Mouse (Mus musculus) liver, embryonic 15.5 days (tissue): Measurements from ENCODE around the gene P3h4. TPM values are rescaled to one million over a fixed set of nuclear protein-coding genes. Genes with fewer than 3 reads are reported as not detected.

Experiments used
- ATAC-seq: fragments of 200-750 bp; cut with Nextera tagmentation; 2 replicates; pipeline ENCODE4 v1.8.0; 2017; ENCODE audit warnings: moderate number of reproducible peaks, mild to moderate bottlenecking, moderate library complexity; ENCODE audit not compliant: insufficient read depth
- H3K27ac ChIP-seq: fragments of 300-500 bp; sonication (generic); replicated peaks from 2 replicates; pipeline ENCODE4 v1.5.1; 2015; ENCODE audit warnings: mild to moderate bottlenecking, inconsistent platforms
- H3K27me3 ChIP-seq: fragments of 300-500 bp; sonication (generic); 2 replicates; pipeline ENCODE4 v1.6.1; 2015; ENCODE audit warnings: mild to moderate bottlenecking, inconsistent platforms
- H3K36me3 ChIP-seq: fragments of 300-500 bp; sonication (generic); replicated peaks from 2 replicates; pipeline ENCODE4 v1.6.1; 2015; ENCODE audit warnings: moderate library complexity, mild to moderate bottlenecking, inconsistent platforms
- H3K4me1 ChIP-seq: fragments of 300-500 bp; sonication (generic); replicated peaks from 2 replicates; pipeline ENCODE4 v1.6.1; 2015; ENCODE audit warnings: inconsistent platforms
- H3K4me2 ChIP-seq: fragments of 300-500 bp; sonication (generic); 2 replicates; pipeline ENCODE4 v1.6.1; 2015; ENCODE audit warnings: moderate library complexity, mild to moderate bottlenecking, inconsistent platforms
- H3K4me3 ChIP-seq: fragments of 300-500 bp; sonication (generic); replicated peaks from 2 replicates; pipeline ENCODE4 v1.5.1; 2015; ENCODE audit warnings: mild to moderate bottlenecking, inconsistent platforms
- H3K9ac ChIP-seq: fragments of 300-500 bp; sonication (generic); 2 replicates; pipeline ENCODE4 v1.6.1; 2015; ENCODE audit warnings: moderate library complexity, mild to moderate bottlenecking, inconsistent platforms
- H3K9me3 ChIP-seq: fragments of 300-500 bp; sonication (generic); replicated peaks from 2 replicates; pipeline ENCODE4 v1.6.1; 2016; ENCODE audit warnings: inconsistent platforms
- WGBS: fragments of 180-500 bp; shearing (Covaris S2); methylation state at CpG from one replicate; pipeline ENCODE4 v1.1.7; 2015; ENCODE audit warnings: mixed read lengths; ENCODE audit not compliant: insufficient replicate concordance; 5-methylcytosine and 5-hydroxymethylcytosine counted together
- polyA plus RNA-seq: library from polyadenylated mRNA; unstranded; fragments of >200 nt; fragmentation: Nextera tagmentation; extraction: Ambion mirVana; gene quantifications from 2 replicates; pipeline ENCODE4 v1.2.1, GENCODE M21; 2015

Gene P3h4
- 3.6 and 4.0 TPM in 2 replicates for polyA plus RNA-seq

- H3K4me1 ChIP-seq, result peaks cover 13% of the 10 kb centered on the region
- peak within 1 kb of the TSS; percentile 67 for H3K4me2 ChIP-seq
- H3K4me3 ChIP-seq, result peak within 1 kb of the TSS; percentile 57
- WGBS, result 2% methylated on average over 93 of the region's 93 CpGs
- peak within 1 kb of the TSS; percentile 21; the same call in 1 of the 2 replicates for H3K9ac ChIP-seq
- H3K27ac ChIP-seq, result peak within 1 kb of the TSS; percentile 24; the same call in 1 of the 2 replicates
- no peaks in the 10 kb centered on the region for H3K36me3 ChIP-seq
- peak; percentile 77 for ATAC-seq
- H3K9me3 ChIP-seq, result no peaks in the 10 kb centered on the region
- peaks cover 62% of the 10 kb centered on the region for H3K27me3 ChIP-seq
Observed at GRCm38 (mm10) chr11:100414021-100414913, at the start of gene P3h4. P3h4 (minus strand) TSS chr11:100414836.

- Histone ChIP-seq H3K9ac (no peak overlapping the region), H3K4me3 (no peak overlapping the region), H3K27ac (no peak overlapping the region), H3K4me1 (peaks cover 12% of the 10 kb centered on the region), H3K9me3 (no peaks in the 10 kb centered on the region), H3K27me3 (no peaks in the 10 kb centered on the region), H3K4me2 (no peak overlapping the region), H3K36me3 (peaks cover 28% of the 10 kb centered on the region)
- no peak for ATAC-seq
- 88% methylated on average over 10 of the region's 10 CpGs for WGBS
Observed at GRCm38 (mm10) chr11:100462699-100463098, 48.1 kb upstream of the P3h4 start.

GRCm38 (mm10) chr11:100457711-100458110 lies 43.1 kb upstream of the P3h4 start:
- no peak overlapping the region for H3K9ac ChIP-seq
- H3K27ac ChIP-seq, result no peak overlapping the region
- H3K4me2 ChIP-seq, result no peak overlapping the region
- no peaks in the 10 kb centered on the region for H3K4me1 ChIP-seq
- no peak for ATAC-seq
- peaks cover 20% of the 10 kb centered on the region for H3K36me3 ChIP-seq
- 74% methylated on average over 5 of the region's 5 CpGs for WGBS
- no peak overlapping the region for H3K4me3 ChIP-seq
- H3K27me3 ChIP-seq, result no peaks in the 10 kb centered on the region
- H3K9me3 ChIP-seq, result no peaks in the 10 kb centered on the region

GRCm38 (mm10) chr11:100457247-100457646 lies 42.6 kb upstream of the P3h4 start:
- H3K9ac ChIP-seq, result no peak overlapping the region
- H3K36me3 ChIP-seq, result peaks cover 18% of the 10 kb centered on the region
- H3K27ac ChIP-seq, result no peak overlapping the region
- H3K4me3 ChIP-seq, result no peak overlapping the region
- ATAC-seq, result no peak
- no peaks in the 10 kb centered on the region for H3K27me3 ChIP-seq
- 65% methylated on average over 4 of the region's 4 CpGs for WGBS
- no peaks in the 10 kb centered on the region for H3K9me3 ChIP-seq
- no peaks in the 10 kb centered on the region for H3K4me1 ChIP-seq
- H3K4me2 ChIP-seq, result no peak overlapping the region

GRCm38 (mm10) chr11:100442625-100443024 lies 28.0 kb upstream of the P3h4 start:
- Histone ChIP-seq H3K4me2 (no peak overlapping the region), H3K9ac (no peak overlapping the region), H3K4me3 (no peak overlapping the region), H3K27me3 (no peaks in the 10 kb centered on the region; the same call in 1 of the 2 replicates), H3K27ac (no peak overlapping the region), H3K4me1 (peaks cover 20% of the 10 kb centered on the region), H3K36me3 (no peaks in the 10 kb centered on the region), H3K9me3 (no peaks in the 10 kb centered on the region)
- WGBS, result 74% methylated on average over 6 of the region's 6 CpGs
- no peak for ATAC-seq

- peak within 1 kb of the TSS; percentile 92 for H3K4me2 ChIP-seq
- H3K36me3 ChIP-seq, result no peaks in the 10 kb centered on the region
- H3K27me3 ChIP-seq, result no peaks in the 10 kb centered on the region; the same call in 1 of the 2 replicates
- WGBS, result 73% methylated on average over 8 of the region's 8 CpGs
- no peaks in the 10 kb centered on the region for H3K9me3 ChIP-seq
- ATAC-seq, result no peak
- H3K27ac ChIP-seq, result no peak within 1 kb of the TSS
- H3K4me3 ChIP-seq, result peak within 1 kb of the TSS; percentile 68
- peak within 1 kb of the TSS; percentile 69 for H3K9ac ChIP-seq
- H3K4me1 ChIP-seq, result peaks cover 20% of the 10 kb centered on the region
Observed at GRCm38 (mm10) chr11:100441797-100442196, 27.2 kb upstream of the P3h4 start, which contains the start of the genes Nt5c3b and Klhl10. Nt5c3b (minus strand) TSS chr11:100441808. Klhl10 (plus strand) TSS chr11:100441917.

GRCm38 (mm10) chr11:100440691-100441522 lies 26.3 kb upstream of the P3h4 start:
- Histone ChIP-seq H3K27me3 (no peaks in the 10 kb centered on the region; the same call in 1 of the 2 replicates), H3K9ac (peak overlapping the region; percentile 69), H3K9me3 (no peaks in the 10 kb centered on the region), H3K27ac (no peak overlapping the region), H3K4me1 (peaks cover 20% of the 10 kb centered on the region), H3K36me3 (no peaks in the 10 kb centered on the region), H3K4me2 (peak overlapping the region; percentile 92), H3K4me3 (peak overlapping the region; percentile 68)
- peak; percentile 87 for ATAC-seq
- WGBS, result 1% methylated on average over 52 of the region's 52 CpGs

GRCm38 (mm10) chr11:100437901-100438300 lies 23.3 kb upstream of the P3h4 start:
- WGBS, result 90% methylated on average over 1 of the region's 1 CpGs
- H3K9me3 ChIP-seq, result no peaks in the 10 kb centered on the region
- no peak overlapping the region for H3K4me2 ChIP-seq

GRCm38 (mm10) chr11:100435678-100436246 lies 21.1 kb upstream of the P3h4 start:
- WGBS, result 69% methylated on average over 9 of the region's 9 CpGs

More at GRCm38 (mm10) chr11:100437901-100438300, 23.3 kb upstream of the P3h4 start:
- no peaks in the 10 kb centered on the region; the same call in 1 of the 2 replicates for H3K27me3 ChIP-seq
- no peak overlapping the region for H3K4me3 ChIP-seq
- no peak overlapping the region for H3K9ac ChIP-seq
- no peak for ATAC-seq
- H3K36me3 ChIP-seq, result 0 out of 2 replicates have a peak, but pooled peaks cover 2% of the 10 kb centered on the region
- H3K4me1 ChIP-seq, result peaks cover 20% of the 10 kb centered on the region
- H3K27ac ChIP-seq, result no peak overlapping the region

GRCm38 (mm10) chr11:100432002-100432401 lies 17.4 kb upstream of the P3h4 start:
- no peak overlapping the region for H3K4me3 ChIP-seq
- H3K27me3 ChIP-seq, result no peaks in the 10 kb centered on the region
- no peak overlapping the region for H3K27ac ChIP-seq
- H3K9ac ChIP-seq, result no peak overlapping the region
- H3K9me3 ChIP-seq, result no peaks in the 10 kb centered on the region
- no peaks in the 10 kb centered on the region for H3K4me1 ChIP-seq
- ATAC-seq, result no peak
- WGBS, result 64% methylated on average over 5 of the region's 5 CpGs
- 0 out of 2 replicates have a peak, but pooled peaks cover 4% of the 10 kb centered on the region for H3K36me3 ChIP-seq
- H3K4me2 ChIP-seq, result no peak overlapping the region

More at GRCm38 (mm10) chr11:100435678-100436246, 21.1 kb upstream of the P3h4 start:
- Histone ChIP-seq H3K9ac (no peak overlapping the region), H3K27ac (no peak overlapping the region), H3K4me2 (no peak overlapping the region), H3K4me1 (peaks cover 13% of the 10 kb centered on the region), H3K36me3 (0 out of 2 replicates have a peak, but pooled peaks cover 4% of the 10 kb centered on the region), H3K4me3 (no peak overlapping the region), H3K9me3 (no peaks in the 10 kb centered on the region), H3K27me3 (no peaks in the 10 kb centered on the region)
- ATAC-seq, result no peak
